Mouse (Mus musculus) lung, embryonic 14.5 days (tissue): ENCODE measurements around the gene Itga2b. TPM values are rescaled to one million over a fixed set of nuclear protein-coding genes. Genes with fewer than 3 reads are reported as not detected.

ENCODE experiments used
- ATAC-seq: fragments of 200-750 bp; cut with Nextera tagmentation; 2 replicates; pipeline ENCODE4 v1.8.0; 2017; ENCODE audit warnings: mild to moderate bottlenecking, moderate TSS enrichment, moderate library complexity; ENCODE audit not compliant: insufficient read depth
- DNase-seq: peaks from one replicate; pipeline ENCODE4 v3.0.0-alpha.2; 2015
- H3K27ac ChIP-seq: fragments of 300-500 bp; sonication (generic); 2 replicates; pipeline ENCODE4 v1.5.1; 2014; ENCODE audit warnings: low read depth, mild to moderate bottlenecking, moderate library complexity
- H3K27me3 ChIP-seq: fragments of 300-500 bp; sonication (generic); 2 replicates; pipeline ENCODE4 v1.6.1; 2014; ENCODE audit warnings: low read length, control low read depth; ENCODE audit not compliant: insufficient read depth
- H3K36me3 ChIP-seq: fragments of 300-500 bp; sonication (generic); 2 replicates; pipeline ENCODE4 v1.6.1; 2014; ENCODE audit warnings: control low read depth; ENCODE audit not compliant: insufficient read depth
- H3K4me1 ChIP-seq: fragments of 300-500 bp; sonication (generic); 2 replicates; pipeline ENCODE4 v1.6.1; 2014; ENCODE audit warnings: antibody characterized with exemption, control low read depth; ENCODE audit not compliant: insufficient read depth
- H3K4me2 ChIP-seq: fragments of 300-500 bp; sonication (generic); 2 replicates; pipeline ENCODE4 v1.6.1; 2014; ENCODE audit warnings: mild to moderate bottlenecking
- H3K4me3 ChIP-seq: fragments of 300-500 bp; sonication (generic); 2 replicates; pipeline ENCODE4 v1.5.1; 2014; ENCODE audit warnings: low read depth, low read length
- H3K9ac ChIP-seq: fragments of 300-500 bp; sonication (generic); 2 replicates; pipeline ENCODE4 v1.6.1; 2014
- H3K9me3 ChIP-seq: fragments of 300-500 bp; sonication (generic); 2 replicates; pipeline ENCODE4 v1.6.1; 2016; ENCODE audit warnings: low read depth, low read length, control low read depth
- CTCF ChIP-seq: IDR thresholded peaks from 2 replicates; pipeline ENCODE4 v1.5.1; 2016; ENCODE audit warnings: antibody characterized with exemption, low read depth
- WGBS: fragments of 180-500 bp; shearing (Covaris S2); extraction: QIAGEN DNeasy Blood & Tissue Kit; methylation state at CpG from one replicate; pipeline ENCODE4 v1.1.7; 2014; 5-methylcytosine and 5-hydroxymethylcytosine counted together
- polyA plus RNA-seq: library from polyadenylated mRNA; unstranded; fragments of >200 nt; fragmentation: Nextera tagmentation; extraction: Ambion mirVana; gene quantifications from 2 replicates; pipeline ENCODE4 v1.2.1, GENCODE M21; 2014

Itga2b gene
- polyA plus RNA-seq, 1 experiment from 2014 or later: 10.1 TPM

DNA sequence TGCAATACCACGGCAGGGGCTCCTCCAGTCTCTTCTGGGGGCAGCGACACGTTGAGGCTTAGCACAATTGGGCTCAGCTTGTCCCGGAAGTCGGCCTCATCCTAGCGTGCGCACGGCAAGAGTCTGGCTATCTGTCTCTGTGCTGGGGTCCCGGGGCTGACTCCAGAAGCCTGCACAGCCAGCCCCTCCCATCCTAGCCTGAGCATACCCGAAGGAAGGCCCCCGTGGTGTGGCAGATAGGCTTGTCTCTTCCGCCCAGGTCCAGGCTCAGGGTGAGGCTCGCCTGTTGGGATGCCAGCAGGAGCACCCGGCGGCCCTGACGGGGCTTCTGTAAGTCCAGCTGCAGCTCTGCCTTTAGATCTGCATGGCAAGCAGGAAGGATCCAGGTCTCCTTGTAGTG, 9.4 kb downstream of the Itga2b start:
- ATAC-seq (no peak), DNase-seq (no peak)
- TF ChIP-seq CTCF: no peak
- Histone ChIP-seq H3K36me3 (no peaks in the 10 kb centered on the region), H3K27me3 (0 out of 2 replicates have a peak, but pooled peaks cover 3% of the 10 kb centered on the region), H3K4me2 (no peak overlapping the region), H3K4me3 (no peak overlapping the region), H3K9me3 (no peaks in the 10 kb centered on the region), H3K4me1 (0 out of 2 replicates have a peak, but pooled peaks cover 1% of the 10 kb centered on the region), H3K9ac (no peak overlapping the region), H3K27ac (no peak overlapping the region)
- 42% methylated on average over 16 of the region's 16 CpGs for WGBS

DNA sequence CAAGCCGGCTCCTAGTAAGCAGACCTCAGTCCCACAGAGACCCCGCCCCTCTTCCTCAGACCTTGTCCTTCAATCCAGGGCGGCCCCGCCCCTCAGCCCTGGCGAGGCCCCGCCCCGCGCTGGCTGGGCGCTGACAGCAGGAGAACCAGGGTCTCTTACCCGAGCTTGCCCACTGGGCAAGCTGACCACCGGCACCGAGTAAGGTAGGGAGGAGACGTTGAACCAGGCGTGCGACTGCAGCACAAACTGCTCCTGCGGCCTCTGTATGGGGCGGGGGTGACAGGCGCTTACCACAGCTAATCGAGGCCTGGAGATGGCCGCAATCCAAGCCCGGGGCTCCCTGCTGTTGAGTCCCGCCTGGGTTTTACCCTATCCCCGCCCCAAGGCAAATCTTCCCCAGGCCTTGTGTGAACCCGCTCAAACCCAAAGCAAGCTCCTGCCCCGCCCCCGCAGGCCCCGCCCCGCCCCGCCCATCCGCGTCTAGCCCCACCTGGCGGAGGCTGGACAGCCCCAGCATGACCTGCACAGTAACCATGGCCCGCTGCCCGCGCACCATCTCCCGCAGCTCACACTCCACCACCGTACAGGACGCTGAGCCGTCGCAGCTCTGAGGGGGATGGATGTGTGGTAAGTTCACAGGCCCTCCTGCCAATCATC, 14.1 kb downstream of the Itga2b start:
- Histone ChIP-seq H3K4me1 (0 out of 2 replicates have a peak, but pooled peaks cover 9% of the 10 kb centered on the region), H3K4me3 (peak overlapping the region; percentile 52), H3K9ac (peak overlapping the region; percentile 50), H3K27me3 (0 out of 2 replicates have a peak, but pooled peaks cover 3% of the 10 kb centered on the region), H3K27ac (peak overlapping the region; percentile 75; the same call in 1 of the 2 replicates), H3K36me3 (no peaks in the 10 kb centered on the region), H3K4me2 (peak overlapping the region; percentile 91), H3K9me3 (no peaks in the 10 kb centered on the region)
- TF ChIP-seq CTCF: peak; percentile 63
- peak; percentile 90 for ATAC-seq
- WGBS: under 1% methylated on average over 40 of the region's 40 CpGs
- peak; percentile 93 for DNase-seq

DNA sequence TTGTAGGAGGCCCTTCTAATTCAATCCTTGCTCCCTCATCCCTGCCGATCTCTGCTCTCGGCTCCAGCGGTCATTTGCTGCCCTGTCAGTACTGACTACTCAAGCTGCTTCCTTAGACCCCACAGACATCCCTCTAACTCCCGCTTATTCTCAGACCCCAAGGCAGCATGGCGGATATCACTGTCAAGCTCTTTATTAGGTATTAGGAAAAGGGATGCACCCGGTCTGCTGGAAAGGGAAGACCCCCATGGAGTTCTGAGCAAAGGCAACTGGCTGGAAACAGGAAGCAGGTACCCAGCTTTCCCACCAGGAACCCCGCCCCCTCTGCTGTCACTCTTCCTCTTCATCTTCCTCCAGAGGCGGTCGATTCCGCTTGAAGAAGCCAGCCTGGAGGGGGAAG, 16.8 kb downstream of the Itga2b start:
- 22% methylated on average over 10 of the region's 10 CpGs for WGBS
- Histone ChIP-seq H3K27me3 (peaks cover 8% of the 10 kb centered on the region; the same call in 1 of the 2 replicates), H3K9ac (no peak overlapping the region), H3K9me3 (no peaks in the 10 kb centered on the region), H3K4me1 (peaks cover 18% of the 10 kb centered on the region), H3K4me2 (no peak overlapping the region), H3K27ac (no peak overlapping the region), H3K4me3 (no peak overlapping the region), H3K36me3 (no peaks in the 10 kb centered on the region)
- no peak for TF ChIP-seq CTCF
- ATAC-seq (no peak), DNase-seq (peak; percentile 70)

DNA sequence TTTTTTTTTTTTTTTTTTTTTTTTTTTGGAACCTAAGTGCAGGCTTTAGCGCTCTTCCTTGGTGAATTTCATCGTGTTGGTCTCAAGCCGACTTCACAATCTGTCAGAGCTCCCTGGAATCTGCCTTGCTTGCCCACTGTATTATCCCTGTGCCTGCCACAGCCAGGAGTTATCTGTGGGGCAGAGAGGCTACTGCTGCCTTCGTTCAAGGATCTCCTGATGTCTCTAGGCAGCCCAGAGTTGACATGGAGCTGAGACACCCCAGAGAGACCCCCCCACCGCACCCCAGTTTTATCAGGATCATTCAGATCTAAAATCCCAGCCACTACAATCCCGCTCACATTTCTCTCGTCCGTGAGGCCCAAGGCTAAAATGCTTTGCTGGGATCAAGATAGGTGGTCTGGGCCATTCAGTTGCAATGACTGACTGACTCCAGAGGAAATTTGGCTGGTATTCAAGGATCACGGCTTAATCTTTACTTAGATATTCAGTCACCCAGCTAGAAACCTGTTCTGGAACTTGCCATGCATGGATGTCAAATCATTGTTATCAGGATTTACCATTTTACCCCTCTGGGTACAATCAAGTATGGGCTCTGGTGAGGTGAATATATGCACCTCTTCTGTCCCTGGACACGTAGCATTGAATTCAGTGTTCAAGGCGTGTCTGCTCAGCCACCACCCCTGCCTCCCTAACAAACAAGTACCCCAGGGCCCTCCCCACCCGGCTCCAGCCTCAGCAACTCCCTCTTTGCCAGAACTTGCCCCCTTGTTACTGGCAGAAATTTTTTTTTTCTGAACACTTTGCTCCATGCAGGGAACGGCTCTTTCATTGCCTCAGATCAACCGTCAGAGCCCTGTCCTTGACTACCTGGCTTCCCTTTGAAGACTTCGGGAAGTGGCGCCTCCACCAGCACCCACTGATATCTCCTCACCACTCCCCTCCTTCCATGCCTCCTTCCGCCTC, 20.6 kb downstream of the Itga2b start:
- H3K36me3 ChIP-seq: no peaks in the 10 kb centered on the region
- H3K27me3 ChIP-seq: peaks cover 5% of the 10 kb centered on the region; the same call in 1 of the 2 replicates
- H3K4me2 ChIP-seq: no peak overlapping the region
- 36% methylated on average over 17 of the region's 17 CpGs for WGBS
- no peak overlapping the region for H3K27ac ChIP-seq
- no peak for ATAC-seq
- no peaks in the 10 kb centered on the region for H3K9me3 ChIP-seq
- DNase-seq: no peak
- no peak overlapping the region for H3K9ac ChIP-seq
- H3K4me1 ChIP-seq: peaks cover 28% of the 10 kb centered on the region
- no peak for TF ChIP-seq CTCF
- no peak overlapping the region for H3K4me3 ChIP-seq

DNA sequence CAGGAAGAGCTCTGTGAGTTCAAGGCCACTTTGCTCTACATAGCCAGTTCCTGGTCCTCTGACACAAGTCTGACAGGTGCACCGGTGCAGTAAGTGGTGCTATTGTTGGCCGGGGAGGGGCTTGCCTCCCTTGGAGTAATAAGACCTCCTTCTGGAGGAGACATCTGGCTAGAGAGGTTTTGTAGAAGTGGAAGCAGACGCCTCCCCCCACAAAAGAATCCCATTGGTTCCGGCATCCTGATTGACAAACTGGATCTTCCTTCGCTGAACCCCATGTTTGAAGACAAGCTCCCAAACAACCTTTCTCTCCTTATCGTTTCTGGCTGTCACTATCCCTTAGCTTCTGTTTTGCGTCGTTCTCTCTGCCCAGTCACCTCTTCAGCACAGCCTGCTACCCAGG, 21.6 kb downstream of the Itga2b start:
- Histone ChIP-seq H3K4me3 (no peak overlapping the region), H3K4me2 (peak overlapping the region; percentile 5; the same call in 1 of the 2 replicates), H3K9ac (no peak overlapping the region), H3K27ac (no peak overlapping the region), H3K4me1 (peaks cover 29% of the 10 kb centered on the region), H3K27me3 (peaks cover 5% of the 10 kb centered on the region; the same call in 1 of the 2 replicates), H3K36me3 (peaks cover 8% of the 10 kb centered on the region; the same call in 1 of the 2 replicates), H3K9me3 (no peaks in the 10 kb centered on the region)
- ATAC-seq: no peak
- no peak for DNase-seq
- TF ChIP-seq CTCF: no peak
- WGBS: 14% methylated on average over 8 of the region's 8 CpGs

DNA sequence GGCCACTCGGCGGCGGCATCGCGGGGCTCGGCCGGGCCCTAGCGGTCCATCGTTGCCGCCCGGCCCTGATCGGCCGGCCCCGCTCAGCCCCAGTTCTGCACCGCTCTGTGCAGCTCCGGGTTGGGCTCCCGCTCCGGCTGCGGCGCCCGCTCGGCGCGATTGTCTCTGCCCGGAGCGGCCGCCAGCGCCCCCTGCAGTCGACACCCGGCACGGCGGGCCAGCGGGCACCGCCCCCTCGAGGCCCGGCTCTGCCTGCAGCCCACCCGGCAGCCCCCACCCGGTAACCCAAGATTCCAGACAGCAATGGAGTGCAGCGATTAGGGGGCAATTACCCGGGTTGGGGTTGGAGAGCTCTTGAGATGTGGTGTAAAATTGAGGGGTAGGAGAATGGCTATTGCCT, 22.4 kb downstream of the Itga2b start, which contains the start of gene Fam171a2:
TSS of gene Fam171a2 (minus strand) at position 186 of the 400 bp plus-strand sequence.
- TF ChIP-seq CTCF: peak; percentile 46
- peaks cover 5% of the 10 kb centered on the region; the same call in 1 of the 2 replicates for H3K27me3 ChIP-seq
- peak within 1 kb of the TSS; percentile 91 for H3K27ac ChIP-seq
- H3K9ac ChIP-seq: peak within 1 kb of the TSS; percentile 96
- peaks cover 26% of the 10 kb centered on the region for H3K4me1 ChIP-seq
- peak within 1 kb of the TSS; percentile 69 for H3K4me2 ChIP-seq
- peaks cover 14% of the 10 kb centered on the region for H3K36me3 ChIP-seq
- ATAC-seq: peak; percentile 74
- WGBS: under 1% methylated on average over 35 of the region's 40 CpGs
- peak within 1 kb of the TSS; percentile 93 for H3K4me3 ChIP-seq
- peak; percentile 92 for DNase-seq
- H3K9me3 ChIP-seq: no peaks in the 10 kb centered on the region
